Mouse (Mus musculus): ENCODE measurements around the gene Rapgef6.

DNA sequence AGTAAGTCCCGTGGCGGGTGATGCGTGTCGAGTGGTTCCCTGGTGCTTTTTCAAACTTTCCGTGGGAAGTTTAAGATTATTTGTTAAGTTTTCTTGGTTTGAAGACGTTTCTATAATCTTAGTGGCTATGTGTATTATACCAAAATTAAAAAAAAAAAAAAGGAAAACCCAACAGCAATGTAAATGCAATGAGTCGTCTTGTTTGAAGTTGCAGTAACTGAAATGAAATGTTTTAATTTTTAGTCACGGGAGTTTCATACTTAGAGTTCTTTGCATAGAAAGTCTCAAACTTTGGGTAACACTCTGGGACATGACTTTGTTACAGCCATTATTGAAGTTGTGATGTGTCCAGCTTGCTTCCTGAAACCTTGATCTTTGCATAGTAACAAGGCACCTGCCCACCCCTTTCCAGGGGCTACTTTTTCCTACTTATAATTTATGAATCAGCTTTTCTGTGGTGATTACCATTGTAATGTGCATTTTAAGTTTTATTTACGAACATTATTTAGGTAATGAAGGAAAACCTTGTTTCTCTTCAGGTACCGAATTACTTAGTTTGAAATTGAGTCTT lies 869 bp downstream of the Rapgef6 start:
- TF ChIP-seq CTCF (IDR thresholded peaks at IDR 0.05; ENCODE audit: extremely low read depth, insufficient read depth, insufficient read length, insufficient replicate concordance) (no peak), POLR2A (IDR thresholded peaks at IDR 0.05; ENCODE audit: low read depth, low read length) (no peak)

Data from spleen, adult 2 months (tissue).